Mouse (Mus musculus): ENCODE data around the gene Klf16. TPM values are rescaled to one million over a fixed set of nuclear protein-coding genes. Genes with fewer than 3 reads are reported as not detected.

Gene Klf16
- total and polyA plus RNA-seq, 2 experiments, result 0.74 to 5.5 TPM

GRCm38 (mm10) chr10:80618181-80618580 is 41.1 kb upstream of the Klf16 start:
- no peaks in the 10 kb centered on the region for H3K27me3 ChIP-seq (ENCODE audit: control insufficient read depth, insufficient read depth, low read length)
- TF ChIP-seq POLR2A (IDR thresholded peaks at IDR 0.05; ENCODE audit: extremely low read depth, insufficient read depth, low read length), result no peak
- no peak for TF ChIP-seq CTCF (IDR thresholded peaks at IDR 0.05; ENCODE audit: low read depth, low read length)
- H3K9ac ChIP-seq (ENCODE audit: low read depth, low read length), result no peak overlapping the region
- no peak overlapping the region for H3K4me3 ChIP-seq (ENCODE audit: insufficient read depth, low read depth, low read length)
- H3K79me2 ChIP-seq (ENCODE audit: control insufficient read depth, insufficient read depth, low read length), result peaks cover 6% of the 10 kb centered on the region; the same call in 1 of the 2 replicates
- H3K4me1 ChIP-seq (ENCODE audit: control insufficient read depth, insufficient read depth, low read length), result peaks cover 13% of the 10 kb centered on the region; the same call in 1 of the 2 replicates
- H3K36me3 ChIP-seq (ENCODE audit: control insufficient read depth, insufficient read depth, low read length), result no peaks in the 10 kb centered on the region
- WGBS, result 72% methylated on average over 9 of the region's 9 CpGs
- no peak for DNase-seq (ENCODE audit: extremely low read depth, low read depth, low spot score)
- H3K27ac ChIP-seq (replicated peaks; ENCODE audit: insufficient read depth, low read depth, low read length), result peak overlapping the region; percentile 39; the same call in 1 of the 2 replicates

DNA sequence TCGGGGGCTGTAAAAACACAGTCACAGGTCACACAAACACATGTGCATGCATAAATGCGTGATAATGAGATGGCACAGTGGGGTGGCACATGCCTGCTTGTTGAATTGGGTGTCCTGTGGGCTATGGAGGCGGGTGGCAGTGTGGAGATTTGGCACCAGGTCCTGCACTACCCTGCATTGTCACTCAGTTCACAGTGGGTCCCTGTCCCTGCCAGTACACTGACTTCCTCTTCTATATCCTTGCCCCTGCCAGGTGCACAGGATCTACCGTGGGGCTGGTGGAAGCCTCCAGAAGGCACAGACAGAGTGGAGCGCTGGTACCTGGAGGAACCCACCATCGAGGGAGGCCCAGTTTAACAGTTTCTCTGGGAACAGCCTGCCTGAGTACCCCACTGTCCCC is 37.2 kb upstream of the Klf16 start:
- WGBS, result 91% methylated on average over 6 of the region's 6 CpGs
- TF ChIP-seq POLR2A (IDR thresholded peaks at IDR 0.05; ENCODE audit: extremely low read depth, insufficient read depth, low read length), result no peak
- TF ChIP-seq CTCF (IDR thresholded peaks at IDR 0.05; ENCODE audit: low read depth, low read length), result no peak
- no peak for DNase-seq (ENCODE audit: extremely low read depth, low read depth, low spot score)
- H3K4me1 ChIP-seq (ENCODE audit: control insufficient read depth, insufficient read depth, low read length), result peaks cover 6% of the 10 kb centered on the region; the same call in 1 of the 2 replicates
- H3K79me2 ChIP-seq (ENCODE audit: control insufficient read depth, insufficient read depth, low read length), result no peaks in the 10 kb centered on the region
- no peak overlapping the region for H3K4me3 ChIP-seq (ENCODE audit: insufficient read depth, low read depth, low read length)
- no peaks in the 10 kb centered on the region for H3K36me3 ChIP-seq (ENCODE audit: control insufficient read depth, insufficient read depth, low read length)
- no peak overlapping the region for H3K9ac ChIP-seq (ENCODE audit: low read depth, low read length)
- H3K27ac ChIP-seq (replicated peaks; ENCODE audit: insufficient read depth, low read depth, low read length), result no peak overlapping the region
- H3K27me3 ChIP-seq (ENCODE audit: control insufficient read depth, insufficient read depth, low read length), result no peaks in the 10 kb centered on the region

GRCm38 (mm10) chr10:80613821-80614220 is 36.7 kb upstream of the Klf16 start:
- no peak overlapping the region for H3K27ac ChIP-seq (replicated peaks; ENCODE audit: insufficient read depth, low read depth, low read length)
- no peak overlapping the region for H3K4me3 ChIP-seq (ENCODE audit: insufficient read depth, low read depth, low read length)
- H3K9ac ChIP-seq (ENCODE audit: low read depth, low read length), result no peak overlapping the region
- no peak for DNase-seq (ENCODE audit: extremely low read depth, low read depth, low spot score)
- H3K36me3 ChIP-seq (ENCODE audit: control insufficient read depth, insufficient read depth, low read length), result no peaks in the 10 kb centered on the region
- H3K27me3 ChIP-seq (ENCODE audit: control insufficient read depth, insufficient read depth, low read length), result no peaks in the 10 kb centered on the region
- H3K4me1 ChIP-seq (ENCODE audit: control insufficient read depth, insufficient read depth, low read length), result peaks cover 6% of the 10 kb centered on the region; the same call in 1 of the 2 replicates
- H3K79me2 ChIP-seq (ENCODE audit: control insufficient read depth, insufficient read depth, low read length), result no peaks in the 10 kb centered on the region
- 53% methylated on average over 3 of the region's 3 CpGs for WGBS
- no peak for TF ChIP-seq CTCF (IDR thresholded peaks at IDR 0.05; ENCODE audit: low read depth, low read length)
- TF ChIP-seq POLR2A (IDR thresholded peaks at IDR 0.05; ENCODE audit: extremely low read depth, insufficient read depth, low read length), result no peak

DNA sequence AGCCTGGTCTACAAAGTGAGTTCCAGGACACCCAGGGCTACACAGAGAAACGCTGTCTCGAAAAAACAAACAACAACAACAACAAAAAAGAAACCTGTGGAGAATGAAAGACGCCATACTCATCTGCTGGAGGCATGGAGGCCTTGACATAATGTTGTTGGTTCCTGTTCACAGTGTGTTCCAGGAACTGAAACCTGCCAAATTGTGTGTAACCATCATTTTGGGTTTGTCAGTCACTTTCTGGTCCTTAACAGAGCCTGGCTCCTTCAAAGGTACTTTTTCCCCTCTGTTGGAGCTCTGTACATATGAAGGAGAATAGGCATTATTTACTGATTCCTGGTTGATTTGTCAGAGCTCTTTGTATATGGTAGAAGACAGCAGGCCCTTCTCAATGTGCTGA is 34.8 kb upstream of the Klf16 start:
- DNase-seq (ENCODE audit: extremely low read depth, low read depth, low spot score), result no peak
- H3K79me2 ChIP-seq (ENCODE audit: control insufficient read depth, insufficient read depth, low read length), result peaks cover 8% of the 10 kb centered on the region
- no peaks in the 10 kb centered on the region for H3K36me3 ChIP-seq (ENCODE audit: control insufficient read depth, insufficient read depth, low read length)
- H3K27me3 ChIP-seq (ENCODE audit: control insufficient read depth, insufficient read depth, low read length), result no peaks in the 10 kb centered on the region
- H3K4me1 ChIP-seq (ENCODE audit: control insufficient read depth, insufficient read depth, low read length), result peaks cover 6% of the 10 kb centered on the region; the same call in 1 of the 2 replicates
- no peak overlapping the region for H3K9ac ChIP-seq (ENCODE audit: low read depth, low read length)
- no peak overlapping the region for H3K27ac ChIP-seq (replicated peaks; ENCODE audit: insufficient read depth, low read depth, low read length)
- TF ChIP-seq POLR2A (IDR thresholded peaks at IDR 0.05; ENCODE audit: extremely low read depth, insufficient read depth, low read length), result no peak
- no peak for TF ChIP-seq CTCF (IDR thresholded peaks at IDR 0.05; ENCODE audit: low read depth, low read length)
- 93% methylated on average over 3 of the region's 3 CpGs for WGBS
- no peak overlapping the region for H3K4me3 ChIP-seq (ENCODE audit: insufficient read depth, low read depth, low read length)

DNA sequence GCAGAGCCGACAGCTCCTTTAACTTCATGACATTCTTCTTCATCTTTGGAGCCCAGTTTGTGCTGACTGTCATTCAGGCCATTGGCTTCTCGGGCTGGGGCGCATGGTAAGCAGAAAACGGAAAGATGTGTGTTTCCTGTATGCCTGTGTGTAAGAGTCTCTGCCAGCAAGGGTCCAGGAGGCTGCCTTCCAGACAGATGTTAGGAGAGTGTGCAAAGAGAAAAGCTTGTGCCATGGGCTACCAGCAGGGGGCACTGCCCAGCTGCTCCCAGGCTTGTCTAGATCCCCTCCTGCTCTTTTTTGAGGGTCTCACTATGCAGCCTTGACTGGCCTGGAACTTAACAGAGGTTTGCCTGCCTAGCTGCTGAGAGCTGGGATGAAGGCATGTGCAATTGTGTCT is 33.9 kb upstream of the Klf16 start:
- peaks cover 16% of the 10 kb centered on the region for H3K79me2 ChIP-seq (ENCODE audit: control insufficient read depth, insufficient read depth, low read length)
- DNase-seq (ENCODE audit: extremely low read depth, low read depth, low spot score), result no peak
- TF ChIP-seq CTCF (IDR thresholded peaks at IDR 0.05; ENCODE audit: low read depth, low read length), result peak; percentile 92
- TF ChIP-seq POLR2A (IDR thresholded peaks at IDR 0.05; ENCODE audit: extremely low read depth, insufficient read depth, low read length), result no peak
- no peaks in the 10 kb centered on the region for H3K36me3 ChIP-seq (ENCODE audit: control insufficient read depth, insufficient read depth, low read length)
- H3K4me3 ChIP-seq (ENCODE audit: insufficient read depth, low read depth, low read length), result no peak overlapping the region
- no peak overlapping the region for H3K27ac ChIP-seq (replicated peaks; ENCODE audit: insufficient read depth, low read depth, low read length)
- no peak overlapping the region for H3K9ac ChIP-seq (ENCODE audit: low read depth, low read length)
- no peaks in the 10 kb centered on the region for H3K27me3 ChIP-seq (ENCODE audit: control insufficient read depth, insufficient read depth, low read length)
- 52% methylated on average over 4 of the region's 4 CpGs for WGBS
- peaks cover under 1% of the 10 kb centered on the region; the same call in 1 of the 2 replicates for H3K4me1 ChIP-seq (ENCODE audit: control insufficient read depth, insufficient read depth, low read length)

- H3K27ac ChIP-seq (replicated peaks; ENCODE audit: insufficient read depth, low read depth, low read length), result no peak overlapping the region
- TF ChIP-seq POLR2A (IDR thresholded peaks at IDR 0.05; ENCODE audit: extremely low read depth, insufficient read depth, low read length) (no peak), CTCF (IDR thresholded peaks at IDR 0.05; ENCODE audit: low read depth, low read length) (no peak)
- H3K36me3 ChIP-seq (ENCODE audit: control insufficient read depth, insufficient read depth, low read length), result no peaks in the 10 kb centered on the region
Measured at GRCm38 (mm10) chr10:80610116-80610785, 33.1 kb upstream of the Klf16 start.

More at GRCm38 (mm10) chr10:80610116-80610785, 33.1 kb upstream of the Klf16 start:
- Histone ChIP-seq H3K9ac (ENCODE audit: low read depth, low read length) (no peak overlapping the region), H3K4me3 (ENCODE audit: insufficient read depth, low read depth, low read length) (no peak overlapping the region), H3K4me1 (ENCODE audit: control insufficient read depth, insufficient read depth, low read length) (no peaks in the 10 kb centered on the region), H3K27me3 (ENCODE audit: control insufficient read depth, insufficient read depth, low read length) (no peaks in the 10 kb centered on the region), H3K79me2 (ENCODE audit: control insufficient read depth, insufficient read depth, low read length) (peaks cover 16% of the 10 kb centered on the region)
- WGBS, result 92% methylated on average over 9 of the region's 9 CpGs
- DNase-seq (ENCODE audit: extremely low read depth, low read depth, low spot score), result no peak

Measured in liver, adult 2 months (tissue).